Mouse (Mus musculus) spleen, adult 12 weeks (tissue): ENCODE measurements around the gene Elmo1.

Experiments
- DNase-seq: peaks from one replicate; pipeline ENCODE4 v3.0.0; 2022; ENCODE audit warnings: low spot score

Gene Elmo1

DNA sequence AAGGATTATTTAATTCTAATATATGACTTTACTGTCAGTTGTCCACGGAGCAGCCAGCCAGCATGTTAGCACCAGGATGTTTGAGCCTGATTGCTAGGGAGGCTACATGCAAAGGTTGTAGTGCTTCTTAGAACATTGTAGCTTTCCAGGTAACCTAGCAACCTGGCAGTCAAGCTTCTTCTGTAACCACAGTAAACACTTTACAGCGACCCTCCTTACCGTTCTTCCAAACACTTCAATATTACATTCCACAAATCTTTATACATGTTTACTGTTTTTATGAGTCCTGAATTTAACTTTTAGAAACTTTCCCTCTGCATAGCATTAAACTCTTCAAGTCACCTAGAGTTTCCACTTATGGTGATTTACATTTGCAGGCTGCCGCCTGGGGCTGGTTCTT lies 233.1 kb downstream of the Elmo1 start:
- DNase-seq = no peak

DNA sequence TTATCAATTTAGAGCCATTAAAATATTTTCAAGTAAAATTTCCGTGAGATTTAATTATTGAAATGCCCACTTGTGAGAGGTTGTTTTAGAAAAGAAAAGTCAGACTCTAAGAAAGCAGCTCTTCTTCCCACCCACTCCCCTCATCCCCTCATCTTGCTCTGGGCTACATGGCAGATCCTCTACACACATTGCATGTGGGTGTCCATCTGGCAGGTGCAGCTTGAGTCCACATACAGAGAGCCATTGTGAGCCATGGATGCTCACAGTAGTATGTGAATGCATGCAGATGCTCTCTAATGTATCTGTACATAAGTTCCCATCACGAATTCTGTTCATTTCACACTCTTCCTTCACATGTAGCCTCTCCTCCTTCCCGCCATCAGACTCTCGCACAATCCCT lies 236.7 kb downstream of the Elmo1 start:
- DNase-seq = no peak

DNA sequence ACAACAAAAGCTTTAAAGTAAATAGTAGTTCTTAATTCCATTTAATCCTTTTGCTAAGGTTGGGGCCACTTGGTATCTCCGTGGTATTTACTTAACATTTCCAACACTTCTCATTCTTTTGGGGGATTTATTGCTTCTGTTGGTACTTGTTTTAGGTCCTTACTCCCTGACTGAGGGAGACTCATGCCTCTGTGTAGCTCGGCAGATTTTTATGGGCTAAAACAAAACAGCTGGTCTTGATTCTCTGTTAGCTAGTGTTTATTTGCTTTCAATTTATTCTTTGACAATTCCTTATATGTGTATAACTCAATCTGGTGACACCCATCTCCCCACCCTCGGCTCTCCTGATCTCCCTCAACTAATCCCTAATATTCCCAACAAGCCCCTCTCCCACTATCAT lies 237.6 kb downstream of the Elmo1 start:
- no peak for DNase-seq

DNA sequence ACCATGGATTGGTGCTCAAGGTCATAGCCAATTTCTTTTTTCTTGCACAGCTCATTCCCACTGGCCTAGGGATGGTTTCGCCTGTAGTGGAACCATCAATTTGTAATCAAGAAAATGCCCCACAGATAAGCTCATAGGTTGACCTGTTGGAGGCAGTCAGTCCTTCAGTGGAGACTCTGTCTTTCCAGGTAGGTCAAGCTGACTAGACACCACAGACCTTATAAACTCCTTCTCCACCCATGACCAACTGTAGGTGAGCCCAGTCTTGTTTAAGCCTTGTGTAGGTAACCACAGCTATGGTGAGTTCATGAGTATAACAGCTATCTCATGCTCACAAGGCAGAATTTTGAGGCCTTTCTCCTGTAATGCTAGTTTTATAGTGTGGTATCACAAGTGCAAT lies 238.3 kb downstream of the Elmo1 start:
- DNase-seq = no peak

DNA sequence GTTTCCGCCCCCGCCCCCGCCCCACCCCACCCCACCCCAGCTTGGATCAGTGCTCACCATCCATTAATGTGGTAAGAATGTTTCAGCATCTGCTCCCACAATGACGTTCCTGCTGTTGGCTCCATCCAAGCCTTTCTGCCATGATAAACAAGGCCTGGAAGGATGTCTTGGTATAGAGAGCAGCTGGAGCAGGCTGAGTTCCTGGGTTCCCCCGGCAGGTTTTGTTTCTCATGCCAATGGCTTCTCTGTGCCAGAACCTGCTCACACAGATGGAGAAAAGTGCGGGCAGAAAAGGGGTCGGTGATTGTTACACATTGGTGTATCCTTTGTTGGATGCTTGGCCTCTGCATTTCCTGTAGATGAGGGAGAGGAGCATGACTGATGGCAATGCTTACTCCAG lies 240.6 kb downstream of the Elmo1 start:
- no peak for DNase-seq

DNA sequence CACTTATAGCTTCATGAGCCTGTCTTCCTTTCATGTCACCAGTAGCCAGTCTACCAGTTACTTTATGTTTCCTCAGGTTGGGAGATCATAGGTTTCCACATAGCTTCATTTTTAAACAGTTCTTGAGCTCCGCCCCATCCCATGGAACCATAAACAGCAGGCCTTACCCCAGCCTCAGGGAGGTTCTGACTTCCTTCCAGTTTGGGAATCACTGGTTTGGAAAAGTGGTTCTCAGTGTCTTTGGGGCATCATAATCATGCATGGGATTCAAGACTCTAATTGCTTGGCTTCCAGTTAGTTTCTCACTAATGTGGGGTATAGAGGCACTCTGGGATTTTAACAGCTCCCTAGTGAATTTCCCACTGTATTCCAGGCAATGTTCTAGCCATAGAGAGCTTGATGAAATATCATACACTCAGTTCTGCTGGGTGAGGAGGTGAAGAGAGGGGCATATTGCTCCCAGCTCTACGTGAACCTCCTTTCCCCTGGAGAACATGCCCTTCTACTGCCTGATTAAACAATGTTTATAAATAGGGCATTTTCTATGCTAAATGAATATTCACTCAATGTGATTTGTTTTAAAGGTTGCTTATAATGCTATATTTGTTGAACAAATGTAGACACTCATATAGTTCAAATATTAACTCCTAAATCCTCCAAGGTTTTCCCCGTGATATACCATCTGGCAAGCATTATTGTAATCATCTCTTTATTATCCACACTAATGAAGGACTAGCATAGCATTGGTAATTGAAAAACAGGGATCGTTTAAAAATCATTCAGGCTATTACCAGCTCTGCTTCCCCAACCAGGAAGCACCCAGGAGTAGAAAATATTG lies 244.9 kb downstream of the Elmo1 start:
- no peak for DNase-seq

DNA sequence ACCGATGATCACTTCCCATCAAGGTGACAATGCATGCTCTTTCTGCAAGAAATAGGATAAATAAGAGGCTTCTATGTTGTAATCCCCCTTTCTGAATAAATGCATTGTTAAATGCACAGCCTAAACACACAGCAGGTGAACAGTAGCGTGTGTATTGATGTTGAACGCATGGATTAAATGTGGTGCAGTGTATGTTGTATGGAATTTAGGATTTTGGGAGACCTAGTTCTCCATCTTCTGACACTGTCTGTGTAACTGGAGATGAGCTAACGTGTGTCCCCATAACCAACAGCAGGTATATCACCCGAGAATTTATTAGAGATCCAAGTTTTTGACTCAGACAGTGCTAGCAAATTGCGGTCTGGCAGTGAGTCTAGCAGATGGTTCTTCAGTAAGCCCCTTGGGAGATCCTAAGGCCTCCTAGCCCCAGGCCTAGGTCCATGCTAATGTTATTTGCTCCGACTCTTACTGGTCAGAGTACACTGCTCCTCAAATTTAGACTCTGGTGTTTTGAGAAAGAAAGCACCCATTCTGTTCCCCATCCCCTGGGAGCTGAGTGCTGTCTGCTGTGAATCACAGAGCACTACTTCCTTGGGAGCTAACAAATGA lies 245.6 kb downstream of the Elmo1 start:
- DNase-seq = no peak

DNA sequence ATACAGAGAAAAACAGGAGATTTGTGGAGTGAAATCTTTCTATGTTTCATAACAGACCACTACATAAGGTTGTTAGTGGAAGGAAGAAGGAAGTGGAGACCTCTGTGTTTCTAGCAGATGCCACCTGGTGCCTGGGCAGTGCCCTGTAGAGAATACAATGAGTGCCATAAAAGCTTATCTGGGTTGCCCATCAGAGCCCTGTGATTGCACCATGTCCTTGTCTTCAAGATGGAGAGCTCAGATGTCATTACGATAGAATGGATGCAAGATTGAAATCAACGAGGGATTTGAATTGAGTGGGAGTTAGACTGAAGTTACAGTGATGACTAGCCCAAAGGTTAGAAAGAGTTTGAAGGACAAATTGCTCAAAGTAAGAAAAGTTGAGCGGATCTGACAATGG lies 252.5 kb downstream of the Elmo1 start:
- DNase-seq = no peak

DNA sequence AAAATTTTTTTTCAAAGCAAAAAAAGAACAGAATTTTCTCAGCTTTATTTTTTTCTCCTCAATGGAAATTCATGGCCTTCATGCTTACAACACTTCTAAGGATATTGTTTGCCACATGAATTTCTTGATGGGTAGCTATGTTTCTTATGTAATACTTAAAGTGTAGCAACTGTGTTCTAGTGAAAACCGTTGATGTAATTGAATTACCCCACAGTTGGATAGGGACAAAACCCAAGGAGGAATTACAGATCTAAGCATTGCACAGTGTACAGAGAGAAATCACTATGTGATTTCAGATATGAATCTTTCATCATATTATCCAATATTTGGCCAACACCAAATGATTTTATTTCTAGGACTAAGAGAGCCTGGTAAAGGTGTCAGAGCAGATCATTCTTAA lies 259.4 kb downstream of the Elmo1 start:
- no peak for DNase-seq

DNA sequence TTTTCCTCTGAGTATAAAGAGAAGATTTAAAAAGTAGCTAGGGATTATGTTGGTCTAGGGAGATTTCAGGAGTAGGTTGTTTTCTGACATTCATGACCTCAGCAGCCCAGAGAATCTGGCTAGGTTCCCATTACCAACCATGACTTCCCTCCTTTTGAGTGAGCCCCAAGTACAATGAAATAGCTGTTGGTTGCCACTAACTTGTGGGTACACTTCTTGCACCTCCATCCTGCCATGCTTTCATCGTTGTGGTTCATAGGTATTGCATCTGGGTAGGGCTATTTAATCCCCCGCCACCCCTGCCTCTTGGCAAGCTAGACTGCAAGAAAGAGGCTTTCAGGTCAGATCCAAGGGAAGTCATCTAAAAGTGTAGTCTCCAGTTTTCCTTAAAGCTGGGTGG lies 262.2 kb downstream of the Elmo1 start:
- no peak for DNase-seq

DNA sequence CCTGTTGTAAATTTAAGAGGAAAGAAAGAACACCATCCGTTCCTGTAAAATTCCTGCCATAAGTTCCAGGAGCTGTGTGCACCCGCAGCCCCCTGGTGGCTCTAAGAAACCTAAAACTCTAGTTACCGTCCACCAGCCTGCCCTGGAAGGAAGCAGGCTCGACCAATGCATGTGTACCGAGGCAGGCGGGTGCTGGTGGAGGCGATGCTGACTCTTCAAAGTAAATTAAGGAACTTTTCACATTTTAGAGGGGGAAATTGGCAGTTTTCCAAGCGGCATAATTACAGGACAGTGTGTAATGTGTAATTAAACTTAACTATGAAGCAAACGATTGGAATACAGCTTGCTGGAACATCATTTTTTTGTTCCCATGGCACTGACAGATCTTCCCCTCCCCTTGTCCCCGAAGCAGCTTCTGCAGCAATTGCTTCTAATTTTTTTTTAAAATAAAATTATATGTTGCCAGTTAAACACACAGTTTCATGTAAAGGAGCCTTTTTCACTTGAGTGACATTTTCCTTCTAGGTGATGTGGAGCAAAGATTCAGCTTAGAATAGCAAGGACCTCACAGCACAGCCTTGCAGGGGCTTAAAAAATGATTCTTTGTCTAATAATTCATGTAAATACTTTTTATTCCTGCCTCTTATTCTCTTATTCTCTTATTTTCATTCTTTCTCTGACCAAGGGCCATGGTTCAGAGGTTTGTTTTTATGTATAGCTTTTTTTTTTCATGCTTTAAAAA lies 263.6 kb downstream of the Elmo1 start:
- no peak for DNase-seq

DNA sequence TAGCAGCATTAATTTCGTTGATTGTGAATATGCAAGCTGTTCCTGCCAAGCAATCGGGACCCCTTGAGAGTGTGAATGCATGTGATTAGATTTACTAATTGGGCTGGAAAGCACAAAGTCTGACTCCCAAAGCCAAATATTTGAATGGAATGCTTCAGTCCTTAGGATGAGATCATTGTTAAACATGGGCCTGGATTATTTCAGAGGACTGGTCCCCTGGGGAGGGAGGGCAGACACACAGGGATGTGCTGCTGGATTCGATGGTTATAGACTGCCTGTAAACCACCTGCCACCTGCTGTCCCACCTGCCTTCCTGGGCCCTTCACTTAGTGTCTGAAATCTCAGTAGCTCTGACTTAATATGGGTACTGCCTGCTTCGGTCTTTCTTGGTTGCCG lies 264.2 kb downstream of the Elmo1 start:
- no peak for DNase-seq

DNA sequence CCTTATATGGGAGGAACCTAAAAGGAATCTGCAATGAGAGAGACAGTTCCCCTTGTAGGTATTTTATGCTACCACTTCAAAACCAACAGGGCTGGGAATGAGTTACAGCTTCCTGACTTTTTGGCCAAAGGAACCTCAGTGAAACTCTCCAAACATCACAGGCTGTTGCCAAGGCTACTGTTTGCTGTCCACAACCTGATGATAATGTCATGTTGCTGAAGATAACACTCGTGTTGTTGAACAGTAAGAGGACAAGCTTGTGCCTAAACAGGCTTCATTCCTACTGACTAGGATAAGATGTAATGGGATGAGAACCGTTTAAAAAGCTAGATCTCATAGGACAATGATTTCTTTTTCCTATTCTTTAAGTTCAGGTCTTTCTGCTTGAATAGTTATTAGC lies 272.1 kb downstream of the Elmo1 start:
- DNase-seq = no peak

DNA sequence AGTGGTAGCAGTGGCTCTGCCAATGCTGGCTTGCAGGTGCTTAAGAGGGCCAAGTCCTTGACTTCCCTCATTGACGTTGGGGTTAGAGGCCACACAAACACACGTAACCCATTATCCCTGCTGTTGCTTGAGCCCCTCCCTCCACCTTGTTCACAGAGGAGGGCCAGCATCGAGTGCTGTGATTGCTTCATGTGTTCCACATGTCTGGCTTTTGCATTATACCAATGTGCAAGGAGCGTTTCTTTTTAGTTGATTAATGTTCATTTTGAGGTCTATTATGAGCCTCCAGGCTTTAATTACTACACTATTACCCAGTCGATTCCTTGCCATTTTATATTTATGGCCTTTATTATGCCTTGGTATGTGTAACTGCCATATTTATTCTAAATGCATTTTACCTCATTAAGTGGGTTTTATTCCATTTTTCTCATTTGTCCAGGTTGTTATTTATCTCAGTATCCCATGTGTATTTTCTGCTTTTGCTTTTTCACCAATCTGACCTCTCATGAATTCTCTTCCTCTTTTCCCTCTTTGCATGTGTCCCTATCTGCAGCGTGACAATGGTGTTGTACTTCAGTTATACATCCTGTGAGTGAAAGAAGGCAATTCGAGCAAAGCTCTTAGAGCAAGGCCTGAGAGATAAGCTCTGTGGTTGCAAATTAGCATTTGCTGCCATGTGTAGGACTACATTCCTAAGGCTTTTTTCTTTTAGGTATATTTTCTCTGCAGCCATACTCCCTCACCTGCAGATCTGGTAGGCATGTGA lies 275.6 kb downstream of the Elmo1 start:
- no peak for DNase-seq

DNA sequence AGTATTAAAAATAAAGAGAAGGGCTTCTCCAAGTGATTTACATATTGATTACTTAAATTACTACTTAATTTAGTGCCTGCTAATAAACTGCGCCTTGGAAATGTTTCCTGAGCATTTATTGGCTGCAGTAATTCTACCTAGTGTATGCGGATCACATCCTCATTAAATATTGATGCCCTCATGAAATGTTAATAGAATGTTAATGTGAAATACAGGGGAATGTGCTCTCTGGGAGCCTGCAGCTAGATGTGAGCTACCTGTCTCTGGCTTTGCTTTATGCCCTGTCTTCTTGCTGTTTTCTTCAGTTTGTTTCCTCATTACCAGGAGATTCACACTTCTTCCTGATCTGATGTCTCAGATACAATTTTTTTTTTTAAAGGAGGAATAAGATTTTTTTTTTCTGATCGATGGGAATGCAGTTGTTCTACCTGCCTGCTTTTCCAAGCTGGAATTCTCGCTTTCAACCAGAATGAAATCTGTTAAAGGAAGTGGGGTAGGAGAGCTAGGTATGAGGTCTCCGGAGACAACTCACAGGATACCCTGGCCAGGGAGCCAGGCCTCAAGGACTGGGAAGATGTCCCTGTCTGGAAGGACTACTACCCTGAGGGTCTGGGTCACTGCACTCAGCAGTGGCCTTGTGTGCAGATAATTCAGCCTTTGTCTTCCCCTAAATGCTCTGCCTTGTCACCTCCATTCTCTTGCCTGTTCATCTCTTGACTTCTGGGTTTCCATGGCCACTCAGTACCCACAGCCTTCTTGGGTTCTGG lies 279.8 kb downstream of the Elmo1 start:
- DNase-seq = no peak

DNA sequence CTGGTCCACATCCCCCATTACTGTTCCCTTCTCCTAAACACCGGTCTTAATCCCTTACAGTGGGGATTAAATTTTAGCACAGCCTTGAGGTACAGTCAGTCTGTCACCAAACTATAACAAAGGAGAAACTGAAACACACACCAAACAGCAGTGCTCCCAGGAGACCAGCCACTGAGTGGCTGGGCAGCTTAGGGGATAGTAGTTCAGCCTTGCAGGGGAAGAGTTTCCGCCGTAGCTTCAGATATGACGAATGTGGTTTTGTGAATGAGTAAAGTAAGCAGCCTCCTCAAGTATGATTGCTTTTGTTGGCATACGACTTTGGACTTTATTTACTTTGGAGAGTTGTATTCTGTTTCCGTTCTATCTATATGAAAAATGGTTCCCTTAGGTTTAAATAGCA lies 281.1 kb downstream of the Elmo1 start:
- DNase-seq = no peak

DNA sequence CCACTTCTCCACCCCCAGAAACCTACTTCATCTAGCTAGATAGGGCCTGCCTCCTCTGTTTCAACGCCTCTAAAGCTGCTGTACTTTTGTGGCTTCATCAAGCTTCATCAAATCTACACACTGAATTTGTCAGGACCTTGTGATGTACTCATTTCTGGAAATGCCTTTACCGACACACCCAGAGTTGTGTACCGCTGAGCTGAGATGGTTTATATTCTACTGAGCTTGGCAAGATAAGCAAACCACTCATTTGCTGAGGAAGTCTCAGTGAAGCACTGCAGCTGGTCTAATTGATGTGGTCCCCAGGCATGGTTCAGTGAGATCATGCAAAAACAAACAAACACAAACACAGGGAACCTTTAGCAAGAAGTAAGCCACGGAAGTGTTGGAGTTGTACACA lies 281.9 kb downstream of the Elmo1 start:
- DNase-seq = no peak

DNA sequence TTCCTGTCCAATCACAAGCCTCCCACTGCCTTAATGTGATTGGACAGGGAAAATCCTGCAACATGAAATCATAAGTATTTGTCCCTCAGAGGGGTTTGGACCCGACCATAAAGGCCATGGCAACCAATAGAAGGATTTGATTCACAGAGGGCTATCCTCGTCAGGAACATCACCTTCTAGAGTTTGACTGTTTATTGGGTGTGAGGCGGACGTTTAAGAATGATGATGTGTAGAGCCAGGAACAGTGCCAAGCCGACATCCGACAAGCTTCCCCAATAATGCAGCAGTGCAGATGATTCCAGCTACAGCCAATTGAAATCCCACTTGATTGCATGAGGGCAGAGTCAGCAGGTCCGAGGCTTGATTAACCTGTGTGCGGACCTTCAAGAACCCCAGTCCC lies 288.5 kb downstream of the Elmo1 start:
- no peak for DNase-seq

DNA sequence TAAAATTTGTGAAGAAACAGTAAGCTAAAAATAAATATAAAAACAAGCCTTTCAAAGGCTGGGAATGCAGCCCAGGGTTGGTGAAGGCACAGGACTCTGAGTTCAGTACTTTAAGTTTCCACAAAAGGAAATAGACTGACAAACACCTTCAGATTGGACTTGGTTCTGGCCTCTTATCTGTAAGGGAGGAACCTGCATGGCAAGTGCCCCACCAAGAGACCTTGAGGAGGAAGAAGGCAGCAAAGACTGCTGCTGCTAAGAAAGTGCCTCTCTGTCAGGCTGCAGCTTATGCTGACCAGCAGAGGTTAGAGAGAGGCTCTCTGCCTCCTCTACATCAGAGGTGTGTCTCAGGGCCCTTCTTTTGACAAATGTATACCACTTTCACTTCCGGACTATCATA lies 293.5 kb downstream of the Elmo1 start:
- DNase-seq = no peak

DNA sequence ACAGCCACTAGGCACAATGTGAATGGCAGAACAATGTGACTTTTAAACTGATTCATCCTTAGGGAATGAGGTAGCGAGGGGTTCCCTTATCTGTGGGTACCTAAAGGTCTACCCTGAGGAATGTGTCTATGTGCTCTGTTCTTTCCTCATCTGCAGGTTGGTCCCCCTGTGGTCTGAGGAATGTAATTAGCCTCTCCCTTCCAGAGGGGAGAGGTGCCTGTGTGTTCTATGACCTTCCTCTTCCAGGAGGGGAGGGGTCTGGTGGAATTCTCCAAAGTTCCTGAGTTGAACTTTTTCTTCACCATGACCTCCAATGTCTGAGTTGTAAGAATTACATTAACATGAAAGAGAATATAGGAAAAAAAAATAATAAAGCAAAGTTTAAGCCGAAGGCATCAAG lies 294.4 kb downstream of the Elmo1 start:
- DNase-seq = no peak

DNA sequence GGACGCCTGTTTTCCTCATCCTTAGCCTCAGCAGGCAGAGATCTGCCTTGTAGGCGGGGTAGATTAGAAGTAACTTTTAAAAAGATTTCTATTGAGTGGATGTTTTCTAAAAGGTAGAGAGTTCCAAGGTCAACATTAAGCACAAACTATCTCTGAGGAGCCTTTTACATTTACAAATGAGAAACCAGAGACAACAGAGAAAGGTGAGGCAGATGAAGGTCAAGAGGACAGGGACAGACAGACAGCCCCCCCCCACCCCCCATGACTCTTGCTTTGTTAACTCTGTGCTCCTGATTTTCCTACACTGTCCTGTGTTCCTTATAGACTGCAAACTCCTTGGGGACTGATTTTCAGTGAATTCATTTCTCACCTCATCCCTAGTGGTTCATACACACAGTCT lies 295.0 kb downstream of the Elmo1 start:
- DNase-seq = no peak
